Mouse (Mus musculus): ENCODE results near the gene Rab28. TPM values are rescaled to one million over a fixed set of nuclear protein-coding genes. Genes with fewer than 3 reads are reported as not detected.

The Rab28 gene
- polyA plus RNA-seq, 1 experiment from 2014 or later = 65.4 TPM

GRCm38 (mm10) chr5:41685016-41685415, 22.9 kb downstream of the Rab28 start:
- Histone ChIP-seq H3K27ac (ENCODE audit: low read length) (no peak overlapping the region), H3K9ac (ENCODE audit: low read length) (no peak overlapping the region), H3K4me3 (replicated peaks; ENCODE audit: low read length) (no peak overlapping the region), H3K4me2 (ENCODE audit: low read depth, low read length) (no peak overlapping the region), H3K4me1 (ENCODE audit: control insufficient read depth, insufficient read depth, low read length) (no peaks in the 10 kb centered on the region; the same call in 1 of the 2 replicates), H3K27me3 (ENCODE audit: control insufficient read depth, insufficient read depth, low read length) (no peaks in the 10 kb centered on the region), H3K36me3 (ENCODE audit: control insufficient read depth, insufficient read depth, low read length) (no peaks in the 10 kb centered on the region), H3K9me3 (replicated peaks; ENCODE audit: control insufficient read depth, low read length) (no peaks in the 10 kb centered on the region)
- no peak for ATAC-seq (ENCODE audit: insufficient read depth, low FRiP score)

DNA sequence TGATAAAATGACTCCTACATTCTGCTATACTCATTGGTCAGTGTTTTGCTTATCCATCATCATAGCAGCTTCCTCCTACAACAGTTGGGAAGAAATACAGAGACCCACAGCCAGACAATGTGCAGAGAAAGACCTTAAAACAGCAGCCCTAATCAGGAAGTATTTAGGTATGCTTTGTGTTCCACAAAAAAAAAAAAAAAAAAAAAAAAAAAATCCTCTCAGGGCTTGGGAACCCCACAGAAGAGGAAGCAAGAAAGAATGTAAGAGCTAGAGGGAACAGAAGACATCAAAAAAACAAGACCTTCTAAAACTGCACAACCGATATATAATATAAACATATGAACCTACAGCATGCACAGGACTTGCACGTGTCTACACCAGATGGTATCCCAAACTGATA, 24.0 kb downstream of the Rab28 start:
- no peak for ATAC-seq (ENCODE audit: insufficient read depth, low FRiP score)
- no peak overlapping the region for H3K4me3 ChIP-seq (replicated peaks; ENCODE audit: low read length)
- H3K36me3 ChIP-seq (ENCODE audit: control insufficient read depth, insufficient read depth, low read length) = no peaks in the 10 kb centered on the region
- no peak overlapping the region for H3K9ac ChIP-seq (ENCODE audit: low read length)
- H3K4me1 ChIP-seq (ENCODE audit: control insufficient read depth, insufficient read depth, low read length) = no peaks in the 10 kb centered on the region; the same call in 1 of the 2 replicates
- H3K27ac ChIP-seq (ENCODE audit: low read length) = no peak overlapping the region
- 79% methylated on average over 2 of the region's 2 CpGs for WGBS
- H3K27me3 ChIP-seq (ENCODE audit: control insufficient read depth, insufficient read depth, low read length) = no peaks in the 10 kb centered on the region
- no peak overlapping the region for H3K4me2 ChIP-seq (ENCODE audit: low read depth, low read length)
- H3K9me3 ChIP-seq (replicated peaks; ENCODE audit: control insufficient read depth, low read length) = no peaks in the 10 kb centered on the region

- Histone ChIP-seq H3K9me3 (replicated peaks; ENCODE audit: control insufficient read depth, low read length) (no peaks in the 10 kb centered on the region), H3K27ac (ENCODE audit: low read length) (no peak overlapping the region), H3K4me1 (ENCODE audit: control insufficient read depth, insufficient read depth, low read length) (no peaks in the 10 kb centered on the region), H3K9ac (ENCODE audit: low read length) (no peak overlapping the region), H3K4me3 (replicated peaks; ENCODE audit: low read length) (no peak overlapping the region), H3K36me3 (ENCODE audit: control insufficient read depth, insufficient read depth, low read length) (no peaks in the 10 kb centered on the region), H3K4me2 (ENCODE audit: low read depth, low read length) (no peak overlapping the region), H3K27me3 (ENCODE audit: control insufficient read depth, insufficient read depth, low read length) (no peaks in the 10 kb centered on the region)
- ATAC-seq (ENCODE audit: insufficient read depth, low FRiP score) = no peak
- WGBS = 78% methylated on average over 6 of the region's 6 CpGs
These were observed 41.9 kb downstream of the Rab28 start for GRCm38 (mm10) chr5:41666012-41666411.

DNA sequence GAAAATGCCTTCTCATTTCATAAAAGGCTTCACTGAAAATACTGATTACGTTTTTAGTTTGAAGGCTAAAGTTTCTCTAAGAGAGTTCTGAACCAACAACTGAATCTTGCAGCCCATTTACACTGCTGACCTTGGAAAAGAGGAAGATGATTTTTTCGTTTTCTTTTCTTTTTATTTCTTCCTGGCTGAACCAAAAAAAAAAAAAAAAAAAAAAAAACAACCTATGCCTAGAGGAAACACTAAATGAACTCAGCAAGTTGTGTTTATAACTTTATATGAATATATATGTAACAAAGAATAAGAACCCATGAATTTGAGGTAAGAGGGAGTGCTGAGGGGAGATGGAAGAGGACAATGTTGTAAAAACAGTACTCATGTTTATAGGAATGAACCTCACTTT, 71.2 kb downstream of the Rab28 start:
- Histone ChIP-seq H3K4me2 (ENCODE audit: low read depth, low read length) (no peak overlapping the region), H3K4me1 (ENCODE audit: control insufficient read depth, insufficient read depth, low read length) (no peaks in the 10 kb centered on the region), H3K9ac (ENCODE audit: low read length) (no peak overlapping the region), H3K9me3 (replicated peaks; ENCODE audit: control insufficient read depth, low read length) (no peaks in the 10 kb centered on the region), H3K27me3 (ENCODE audit: control insufficient read depth, insufficient read depth, low read length) (no peaks in the 10 kb centered on the region), H3K36me3 (ENCODE audit: control insufficient read depth, insufficient read depth, low read length) (no peaks in the 10 kb centered on the region), H3K27ac (ENCODE audit: low read length) (no peak overlapping the region), H3K4me3 (replicated peaks; ENCODE audit: low read length) (no peak overlapping the region)
- WGBS = 75% methylated on average over 2 of the region's 2 CpGs
- ATAC-seq (ENCODE audit: insufficient read depth, low FRiP score) = no peak

- Histone ChIP-seq H3K9ac (ENCODE audit: low read length) (no peak overlapping the region), H3K4me1 (ENCODE audit: control insufficient read depth, insufficient read depth, low read length) (no peaks in the 10 kb centered on the region), H3K36me3 (ENCODE audit: control insufficient read depth, insufficient read depth, low read length) (no peaks in the 10 kb centered on the region), H3K4me2 (ENCODE audit: low read depth, low read length) (no peak overlapping the region), H3K9me3 (replicated peaks; ENCODE audit: control insufficient read depth, low read length) (no peaks in the 10 kb centered on the region), H3K4me3 (replicated peaks; ENCODE audit: low read length) (no peak overlapping the region), H3K27me3 (ENCODE audit: control insufficient read depth, insufficient read depth, low read length) (no peaks in the 10 kb centered on the region), H3K27ac (ENCODE audit: low read length) (no peak overlapping the region)
- 77% methylated on average over 7 of the region's 7 CpGs for WGBS
- ATAC-seq (ENCODE audit: insufficient read depth, low FRiP score) = no peak
These were observed 80.5 kb downstream of the Rab28 start for GRCm38 (mm10) chr5:41627224-41628144.

- Histone ChIP-seq H3K9ac (ENCODE audit: low read length) (no peak overlapping the region), H3K27me3 (ENCODE audit: control insufficient read depth, insufficient read depth, low read length) (no peaks in the 10 kb centered on the region), H3K4me3 (replicated peaks; ENCODE audit: low read length) (no peak overlapping the region), H3K4me1 (ENCODE audit: control insufficient read depth, insufficient read depth, low read length) (no peaks in the 10 kb centered on the region), H3K27ac (ENCODE audit: low read length) (no peak overlapping the region), H3K4me2 (ENCODE audit: low read depth, low read length) (no peak overlapping the region), H3K9me3 (replicated peaks; ENCODE audit: control insufficient read depth, low read length) (no peaks in the 10 kb centered on the region), H3K36me3 (ENCODE audit: control insufficient read depth, insufficient read depth, low read length) (no peaks in the 10 kb centered on the region)
- no peak for ATAC-seq (ENCODE audit: insufficient read depth, low FRiP score)
- WGBS = 47% methylated on average over 7 of the region's 7 CpGs
These were observed 82.4 kb downstream of the Rab28 start for GRCm38 (mm10) chr5:41625544-41625943.

DNA sequence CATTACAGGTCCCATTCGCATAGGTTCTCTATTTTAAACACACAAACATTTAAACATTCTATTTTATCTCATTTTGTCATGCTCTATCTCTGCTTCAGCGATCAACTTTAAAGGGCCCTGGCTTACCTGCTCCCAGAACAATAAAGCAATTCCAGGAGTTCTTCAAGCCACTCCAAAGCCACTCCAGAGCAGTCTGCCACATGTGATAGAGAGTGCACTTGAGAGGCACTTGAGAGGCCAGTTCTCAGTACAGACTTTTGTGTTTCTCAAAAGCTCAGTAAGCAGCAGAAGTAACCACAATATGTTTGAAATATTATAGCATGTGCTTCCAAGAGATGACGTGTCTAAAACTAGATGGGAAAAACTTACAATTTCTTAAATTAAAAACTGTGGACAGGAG, 86.2 kb downstream of the Rab28 start:
- ATAC-seq (ENCODE audit: insufficient read depth, low FRiP score) = no peak
- 72% methylated on average over 3 of the region's 3 CpGs for WGBS
- H3K9me3 ChIP-seq (replicated peaks; ENCODE audit: control insufficient read depth, low read length) = no peaks in the 10 kb centered on the region
- no peaks in the 10 kb centered on the region for H3K36me3 ChIP-seq (ENCODE audit: control insufficient read depth, insufficient read depth, low read length)
- H3K4me2 ChIP-seq (ENCODE audit: low read depth, low read length) = no peak overlapping the region
- H3K27ac ChIP-seq (ENCODE audit: low read length) = no peak overlapping the region
- H3K27me3 ChIP-seq (ENCODE audit: control insufficient read depth, insufficient read depth, low read length) = no peaks in the 10 kb centered on the region
- H3K9ac ChIP-seq (ENCODE audit: low read length) = no peak overlapping the region
- H3K4me3 ChIP-seq (replicated peaks; ENCODE audit: low read length) = no peak overlapping the region
- no peaks in the 10 kb centered on the region for H3K4me1 ChIP-seq (ENCODE audit: control insufficient read depth, insufficient read depth, low read length)

- 42% methylated on average over 1 of the region's 1 CpGs for WGBS
These were observed 89.0 kb downstream of the Rab28 start for GRCm38 (mm10) chr5:41618966-41619365.

DNA sequence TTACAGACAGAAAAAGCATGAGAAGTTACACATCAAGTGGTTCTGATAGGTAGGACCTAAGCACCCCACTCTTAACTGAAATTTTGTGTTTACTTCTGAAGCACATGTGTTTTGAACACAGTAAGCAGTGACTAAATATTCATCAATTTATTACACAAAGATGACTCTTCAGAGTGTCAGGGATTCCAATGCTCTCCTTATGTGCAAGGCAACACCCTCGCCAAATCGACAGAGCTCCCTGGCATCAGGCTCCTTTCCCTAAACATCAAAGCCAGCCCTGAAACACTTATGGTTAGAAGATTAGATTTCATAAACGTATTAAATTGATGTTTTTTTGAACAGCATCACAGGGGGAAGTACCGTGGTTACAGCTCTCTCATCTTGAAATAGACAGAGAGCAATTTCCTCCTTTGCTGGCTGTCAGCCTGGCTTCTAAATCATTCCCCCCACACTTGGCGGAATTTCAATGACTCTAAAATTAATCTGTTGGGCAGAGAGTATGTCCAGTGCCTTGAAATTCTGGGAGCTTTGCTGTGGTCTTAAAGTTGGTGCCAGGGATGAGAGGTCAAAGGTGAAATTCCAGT, 97.4 kb downstream of the Rab28 start:
- H3K36me3 ChIP-seq (ENCODE audit: control insufficient read depth, insufficient read depth, low read length) = no peaks in the 10 kb centered on the region
- peak; percentile 56; the same call in 1 of the 2 replicates for ATAC-seq (ENCODE audit: insufficient read depth, low FRiP score)
- H3K9me3 ChIP-seq (replicated peaks; ENCODE audit: control insufficient read depth, low read length) = no peaks in the 10 kb centered on the region
- H3K4me2 ChIP-seq (ENCODE audit: low read depth, low read length) = no peak overlapping the region
- no peaks in the 10 kb centered on the region for H3K27me3 ChIP-seq (ENCODE audit: control insufficient read depth, insufficient read depth, low read length)
- H3K4me3 ChIP-seq (replicated peaks; ENCODE audit: low read length) = no peak overlapping the region
- no peaks in the 10 kb centered on the region for H3K4me1 ChIP-seq (ENCODE audit: control insufficient read depth, insufficient read depth, low read length)
- H3K27ac ChIP-seq (ENCODE audit: low read length) = no peak overlapping the region
- 26% methylated on average over 5 of the region's 5 CpGs for WGBS
- no peak overlapping the region for H3K9ac ChIP-seq (ENCODE audit: low read length)

More at GRCm38 (mm10) chr5:41618966-41619365, 89.0 kb downstream of the Rab28 start:
- no peak for ATAC-seq (ENCODE audit: insufficient read depth, low FRiP score)
- no peaks in the 10 kb centered on the region for H3K4me1 ChIP-seq (ENCODE audit: control insufficient read depth, insufficient read depth, low read length)
- H3K4me3 ChIP-seq (replicated peaks; ENCODE audit: low read length) = no peak overlapping the region
- no peak overlapping the region for H3K27ac ChIP-seq (ENCODE audit: low read length)
- no peaks in the 10 kb centered on the region for H3K36me3 ChIP-seq (ENCODE audit: control insufficient read depth, insufficient read depth, low read length)
- no peaks in the 10 kb centered on the region for H3K27me3 ChIP-seq (ENCODE audit: control insufficient read depth, insufficient read depth, low read length)
- no peak overlapping the region for H3K9ac ChIP-seq (ENCODE audit: low read length)
- no peaks in the 10 kb centered on the region for H3K9me3 ChIP-seq (replicated peaks; ENCODE audit: control insufficient read depth, low read length)
- H3K4me2 ChIP-seq (ENCODE audit: low read depth, low read length) = no peak overlapping the region
